Mouse (Mus musculus) megakaryocyte progenitor cell, adult 5-6 weeks (primary cell): Measurements from ENCODE around the gene Slc2a13. TPM values are rescaled to one million over a fixed set of nuclear protein-coding genes. Genes with fewer than 3 reads are reported as not detected.
A peak's percentile ranks its signal among the peaks of the same experiment; 100 is the strongest.

Source experiments
- ATAC-seq: replicated peaks from 2 replicates; pipeline ENCODE4 v1.8.0; 2016; ENCODE audit warnings: mild to moderate bottlenecking, moderate TSS enrichment, inconsistent platforms; ENCODE audit not compliant: poor library complexity
- total RNA-seq, 2 experiments: library from RNA; stranded (forward) in 1 of 2; stranded (reverse) in 1 of 2; fragments of 157-497, 149-512 nt in 1 of 2; fragments of 200-1000 nt in 1 of 2; gene quantifications; 2 replicates each; pipeline versions ENCODE4 v1.2.3 to v1.2.4; 2015 to 2017

Slc2a13 gene
- total RNA-seq (2015) (0.39 TPM in 1 of 2 replicates, not detected in the other), total RNA-seq (2017) (0.08 TPM in 1 of 2 replicates, not detected in the other)

GRCm38 (mm10) chr15:91573111-91573538, at the start of gene Slc2a13:
Gene Slc2a13, minus strand, starts transcription at chr15:91573261.
- peak; percentile 97 for ATAC-seq

DNA sequence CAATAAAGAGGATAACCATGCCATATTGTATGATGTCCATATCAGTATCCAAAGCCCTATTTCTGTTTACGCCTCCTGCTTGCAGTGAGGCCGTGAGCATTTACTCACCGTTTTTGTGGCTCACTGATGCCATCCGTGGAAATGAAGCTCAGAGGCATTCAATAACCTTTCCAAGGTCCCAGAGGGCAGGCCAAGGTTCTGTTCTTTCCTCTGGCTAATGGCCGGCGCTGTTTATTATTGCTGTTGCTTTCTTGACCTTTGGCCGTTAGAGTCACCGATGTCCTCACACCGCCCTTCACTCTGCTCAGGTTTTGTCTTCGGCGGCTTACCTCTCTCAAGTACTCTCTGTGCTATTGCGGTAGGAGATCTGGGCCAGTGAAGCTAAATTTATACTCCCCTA, 43.0 kb upstream of the Slc2a13 start:
- no peak for ATAC-seq

DNA sequence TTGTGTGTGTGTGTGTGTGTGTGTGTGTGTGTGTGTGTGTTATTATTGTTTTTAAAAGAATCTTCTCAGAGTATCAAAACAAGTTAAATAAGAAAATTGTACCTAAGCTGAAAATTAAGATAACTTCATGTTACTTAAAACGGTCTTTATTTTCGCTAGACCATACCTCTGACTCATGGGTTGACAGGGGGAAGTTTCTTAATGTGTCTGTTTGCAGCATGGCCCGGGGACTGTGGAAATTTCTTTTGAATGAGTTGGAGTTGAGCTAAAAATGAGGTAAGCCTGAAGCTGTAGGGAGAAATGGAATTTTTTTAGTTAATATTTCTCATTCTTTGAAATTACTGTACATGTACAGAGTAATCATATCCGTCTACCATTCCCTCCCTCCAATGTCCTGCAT, 42.5 kb upstream of the Slc2a13 start:
- peak; percentile 80 for ATAC-seq

GRCm38 (mm10) chr15:91613981-91614665, 41.1 kb upstream of the Slc2a13 start:
- no peak for ATAC-seq

- ATAC-seq = peak; percentile 92
These were observed 36.7 kb upstream of the Slc2a13 start for GRCm38 (mm10) chr15:91609713-91610112.

DNA sequence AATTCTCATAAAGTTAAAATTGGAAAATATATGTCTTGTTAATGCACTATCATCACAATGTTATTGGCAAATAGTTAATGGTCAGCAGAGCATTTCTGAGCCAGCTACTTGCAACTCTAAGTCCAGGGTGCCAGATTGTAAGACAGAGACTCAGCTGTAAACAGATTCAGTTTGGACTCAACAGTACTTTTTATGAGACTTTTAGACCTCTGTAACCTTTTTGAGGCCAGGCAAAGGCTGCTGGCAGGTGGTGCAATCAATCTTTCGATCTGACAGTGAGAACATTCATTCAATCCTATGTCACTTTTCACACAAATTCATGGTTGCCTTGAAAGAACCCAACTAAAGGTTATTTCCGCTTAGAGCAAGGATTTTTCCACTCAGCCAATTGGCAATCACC, 35.8 kb upstream of the Slc2a13 start:
- ATAC-seq = no peak

GRCm38 (mm10) chr15:91601197-91601596, 28.1 kb upstream of the Slc2a13 start:
- no peak for ATAC-seq

GRCm38 (mm10) chr15:91597290-91597689, 24.2 kb upstream of the Slc2a13 start:
- ATAC-seq = no peak

GRCm38 (mm10) chr15:91574492-91574891, 1.4 kb upstream of the Slc2a13 start:
- peak; percentile 55 for ATAC-seq

GRCm38 (mm10) chr15:91572421-91573069, 516 bp downstream of the Slc2a13 start:
- ATAC-seq = peak; percentile 28

- no peak for ATAC-seq
These were observed 1.1 kb downstream of the Slc2a13 start for GRCm38 (mm10) chr15:91571981-91572380.

DNA sequence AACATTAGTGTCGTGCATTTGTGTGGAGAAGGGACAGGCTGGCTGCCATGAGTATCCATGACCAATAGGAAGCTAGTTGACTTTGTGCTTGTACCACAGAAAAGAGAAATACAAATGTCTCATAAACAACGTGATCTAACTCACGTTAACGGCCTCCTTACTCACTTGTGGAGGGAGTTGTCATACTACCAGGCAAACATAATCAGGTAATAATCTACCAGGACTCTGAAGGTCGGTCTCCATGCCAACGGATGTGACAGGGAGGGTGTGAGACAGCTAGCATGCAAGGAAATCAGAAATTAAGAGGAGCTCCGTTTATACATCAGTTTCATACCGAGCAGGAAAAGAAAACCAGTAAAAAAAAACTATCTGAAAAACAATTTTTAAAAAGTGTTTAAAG, 6.3 kb downstream of the Slc2a13 start:
- no peak for ATAC-seq

- no peak for ATAC-seq
These were observed 7.9 kb downstream of the Slc2a13 start for GRCm38 (mm10) chr15:91565025-91565605.

DNA sequence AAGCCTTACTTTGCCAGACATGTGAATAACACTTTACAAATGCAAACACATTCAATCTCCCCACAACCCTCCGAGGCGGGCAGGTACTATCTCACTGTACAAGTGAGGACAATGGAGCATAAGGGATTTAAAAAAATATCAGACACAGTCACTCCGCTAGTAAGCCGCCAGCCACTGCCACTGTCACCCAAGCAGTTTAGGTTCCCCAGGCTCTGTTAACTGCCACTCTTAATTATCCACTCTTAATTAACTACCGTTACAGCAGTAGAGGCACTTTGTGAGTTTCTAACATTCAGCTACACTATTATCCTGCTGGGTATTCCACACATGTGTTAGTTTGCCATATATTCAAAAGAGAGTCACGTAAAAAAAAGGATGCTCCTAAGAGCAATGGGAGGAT, 11.3 kb downstream of the Slc2a13 start:
- ATAC-seq = no peak

DNA sequence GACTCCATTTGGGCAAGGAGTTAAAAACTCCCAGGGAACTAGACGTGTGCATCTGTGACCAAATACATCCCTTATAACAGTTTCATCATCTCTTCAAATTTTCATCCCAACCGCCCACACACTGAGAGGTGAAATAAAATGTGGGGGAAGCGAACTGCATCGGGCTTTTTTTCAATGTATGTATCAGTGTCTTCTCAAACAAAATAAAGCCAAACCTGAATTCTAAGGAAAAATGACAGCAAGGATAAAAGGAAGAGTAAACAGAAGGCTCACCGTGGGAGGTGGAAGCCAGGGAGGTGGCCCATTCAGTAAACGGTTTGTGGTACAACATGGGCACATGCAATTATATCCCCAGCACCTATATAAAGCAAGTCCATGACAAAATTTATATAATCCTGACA, 17.7 kb downstream of the Slc2a13 start:
- ATAC-seq = no peak

DNA sequence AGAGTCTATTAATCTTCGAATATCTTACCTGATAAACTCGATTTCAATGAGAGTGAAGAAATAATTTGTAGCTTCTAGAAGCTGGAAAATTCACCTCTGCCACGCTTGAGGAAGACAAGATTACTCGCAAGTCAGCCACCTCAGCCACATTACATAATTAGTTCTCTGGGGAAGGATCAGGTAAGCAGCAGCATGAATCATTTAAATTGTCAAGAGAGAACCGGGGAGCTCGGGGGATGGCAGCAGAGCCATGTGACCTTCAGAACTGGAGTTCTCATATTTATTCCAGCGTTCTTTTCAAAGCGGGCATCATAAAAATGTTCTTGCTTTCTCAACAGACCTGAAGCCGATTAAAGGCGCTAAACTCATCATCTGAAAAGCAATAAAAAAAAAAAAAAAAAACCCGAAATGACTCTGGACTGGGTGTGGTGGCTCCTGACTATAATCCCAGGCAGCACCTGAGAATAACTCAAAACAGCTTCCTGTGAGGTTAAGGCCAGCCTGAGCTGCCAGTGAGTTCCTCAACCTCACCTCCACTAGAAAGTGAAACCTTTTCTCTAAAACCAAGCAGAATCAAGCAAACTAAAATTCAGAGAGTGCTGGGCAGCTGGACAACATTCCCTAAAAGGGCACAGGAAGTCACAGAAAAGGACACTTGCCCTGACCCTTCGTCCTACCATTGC, 24.3 kb downstream of the Slc2a13 start:
- ATAC-seq = no peak

- ATAC-seq = no peak
These were observed 28.5 kb downstream of the Slc2a13 start for GRCm38 (mm10) chr15:91544586-91544985.

DNA sequence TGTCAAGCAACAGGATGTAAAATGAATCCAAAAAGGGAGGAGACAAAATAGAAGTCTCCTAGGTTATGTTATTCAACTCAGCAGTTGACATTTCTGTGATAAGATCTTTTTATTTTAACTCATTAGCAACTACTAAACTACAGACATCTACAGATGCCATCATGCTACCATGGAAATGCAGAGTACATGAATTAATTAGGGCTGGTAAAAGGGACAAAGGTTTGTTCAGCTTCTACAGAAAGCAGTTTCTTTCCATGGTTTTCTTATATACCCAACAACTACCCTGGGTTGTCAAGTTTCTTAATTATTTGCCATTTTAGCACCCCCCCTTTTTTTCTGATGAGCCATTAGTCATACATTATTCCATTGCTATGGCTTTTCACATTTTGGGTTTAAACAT, 34.6 kb downstream of the Slc2a13 start:
- no peak for ATAC-seq

GRCm38 (mm10) chr15:91526876-91527275, 46.2 kb downstream of the Slc2a13 start:
- ATAC-seq = no peak

DNA sequence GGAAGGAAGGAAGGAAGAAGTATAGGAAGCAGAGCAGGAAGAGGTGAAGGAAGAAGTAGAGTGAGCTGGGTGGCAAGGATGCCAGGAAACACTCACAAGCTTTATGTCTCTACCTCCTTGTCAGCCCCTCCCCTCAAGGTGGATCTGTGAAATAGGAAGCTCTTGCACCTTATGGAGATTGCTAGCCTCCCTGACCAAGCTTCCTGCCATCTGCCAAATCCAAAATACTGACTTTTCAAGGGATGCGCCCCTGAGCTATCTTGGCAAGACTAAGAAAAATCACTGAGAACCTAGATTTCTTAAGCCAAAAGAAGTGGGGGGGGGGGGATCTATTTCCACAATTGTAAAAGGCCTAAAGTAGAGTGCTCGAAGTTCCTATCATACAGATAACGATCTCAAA, 46.9 kb downstream of the Slc2a13 start:
- ATAC-seq = no peak

DNA sequence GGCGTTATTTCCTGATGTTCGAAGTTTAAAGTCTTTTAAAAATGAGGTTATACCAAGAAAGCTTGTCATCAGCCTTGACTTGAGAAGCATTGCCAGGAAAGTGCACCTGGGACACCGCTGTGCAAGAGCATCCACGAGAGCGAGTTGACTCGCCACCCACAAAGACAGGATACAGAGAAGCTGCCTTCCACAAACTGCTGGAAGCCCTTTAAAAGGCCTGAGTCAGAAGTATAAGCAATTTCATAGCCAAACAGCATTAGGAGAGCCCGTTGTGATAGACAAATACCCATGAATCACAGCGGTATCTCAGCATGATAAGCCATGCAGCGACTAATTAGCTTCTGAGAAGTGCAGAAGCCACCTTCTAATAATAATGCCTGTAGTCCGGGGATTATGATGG, 48.6 kb downstream of the Slc2a13 start:
- no peak for ATAC-seq

- no peak for ATAC-seq
These were observed 69.8 kb downstream of the Slc2a13 start for GRCm38 (mm10) chr15:91503291-91503690.
